Mouse (Mus musculus) ES-Bruce4 (cell line): ENCODE data around the gene Mmp21. TPM values are rescaled to one million over a fixed set of nuclear protein-coding genes. Genes with fewer than 3 reads are reported as not detected.
A peak's percentile ranks its signal among the peaks of the same experiment; 100 is the strongest.

Experiments
- H3K27ac ChIP-seq: 2 replicates; pipeline ENCODE4 v1.5.1; 2012; ENCODE audit warnings: low read length, inconsistent platforms; ENCODE audit not compliant: insufficient read depth
- H3K27me3 ChIP-seq: 2 replicates; pipeline ENCODE4 v1.6.1; 2012; ENCODE audit warnings: mild to moderate bottlenecking, low read length, inconsistent platforms; ENCODE audit not compliant: control insufficient read depth, poor library complexity, insufficient read depth, severe bottlenecking
- H3K36me3 ChIP-seq: 2 replicates; pipeline ENCODE4 v1.6.1; 2012; ENCODE audit warnings: inconsistent platforms, mild to moderate bottlenecking, low read length, moderate library complexity; ENCODE audit not compliant: control insufficient read depth, poor library complexity, insufficient read depth, severe bottlenecking
- H3K4me1 ChIP-seq: one replicate; pipeline ENCODE4 v1.8.1; 2011; ENCODE audit warnings: low read length; ENCODE audit not compliant: control insufficient read depth, insufficient read depth
- H3K4me3 ChIP-seq: 2 replicates; pipeline ENCODE4 v1.5.1; 2011; ENCODE audit warnings: low read depth, mild to moderate bottlenecking, low read length
- H3K9ac ChIP-seq: 2 replicates; pipeline ENCODE4 v1.6.1; 2012; ENCODE audit warnings: low read depth, mild to moderate bottlenecking, inconsistent platforms; ENCODE audit not compliant: poor library complexity, severe bottlenecking
- H3K9me3 ChIP-seq: replicated peaks from 2 replicates; pipeline ENCODE4 v1.6.1; 2012; ENCODE audit warnings: mild to moderate bottlenecking, low read length, inconsistent platforms; ENCODE audit not compliant: control insufficient read depth, poor library complexity, insufficient read depth, severe bottlenecking
- CTCF ChIP-seq: IDR thresholded peaks from one replicate; pipeline ENCODE4 v1.8.1; 2011; ENCODE audit warnings: low read depth, low read length
- EP300 ChIP-seq: IDR thresholded peaks from 2 replicates; pipeline ENCODE4 v1.6.1; 2011; ENCODE audit warnings: low read depth, low read length; ENCODE audit not compliant: insufficient read depth
- POLR2A ChIP-seq: IDR thresholded peaks from one replicate; pipeline ENCODE4 v1.8.1; 2011; ENCODE audit warnings: low read length; ENCODE audit not compliant: insufficient read depth
- polyA plus RNA-seq: library from polyadenylated mRNA; stranded (reverse); fragments of >200 nt; gene quantifications from 2 replicates; pipeline ENCODE4 v1.2.4, GENCODE M21; 2011; ENCODE audit warnings: low read depth; ENCODE audit not compliant: missing spikeins, insufficient read depth, insufficient read length

The Mmp21 gene
- polyA plus RNA-seq, 1 experiment, result not detected

- TF ChIP-seq CTCF (no peak), POLR2A (no peak), EP300 (no peak)
Measured at GRCm38 (mm10) chr7:133678716-133679115, 1.1 kb downstream of the Mmp21 start.

GRCm38 (mm10) chr7:133676002-133676401, 3.9 kb downstream of the Mmp21 start:
- H3K4me3 ChIP-seq, result 0 out of 2 replicates have a peak overlapping the region, but pooled peaks have one; percentile 12
- H3K36me3 ChIP-seq, result peaks cover 12% of the 10 kb centered on the region
- TF ChIP-seq CTCF, result peak; percentile 59
- TF ChIP-seq EP300, result no peak
- no peak for TF ChIP-seq POLR2A
- no peak overlapping the region for H3K27ac ChIP-seq
- H3K9ac ChIP-seq, result no peak overlapping the region
- no peaks in the 10 kb centered on the region for H3K4me1 ChIP-seq
- H3K27me3 ChIP-seq, result no peaks in the 10 kb centered on the region
- no peaks in the 10 kb centered on the region for H3K9me3 ChIP-seq

More at GRCm38 (mm10) chr7:133678716-133679115, 1.1 kb downstream of the Mmp21 start:
- Histone ChIP-seq H3K27ac (no peak overlapping the region), H3K4me1 (no peaks in the 10 kb centered on the region), H3K27me3 (no peaks in the 10 kb centered on the region), H3K4me3 (no peak overlapping the region), H3K36me3 (no peaks in the 10 kb centered on the region), H3K9ac (no peak overlapping the region), H3K9me3 (no peaks in the 10 kb centered on the region)

- TF ChIP-seq POLR2A, result no peak
- TF ChIP-seq EP300, result no peak
- TF ChIP-seq CTCF, result no peak
- no peaks in the 10 kb centered on the region for H3K9me3 ChIP-seq
- no peaks in the 10 kb centered on the region for H3K27me3 ChIP-seq
- no peak overlapping the region for H3K9ac ChIP-seq
- no peaks in the 10 kb centered on the region for H3K4me1 ChIP-seq
- H3K27ac ChIP-seq, result no peak overlapping the region
- peaks cover 42% of the 10 kb centered on the region for H3K36me3 ChIP-seq
- no peak overlapping the region for H3K4me3 ChIP-seq
Measured at GRCm38 (mm10) chr7:133670846-133671245, 9.0 kb downstream of the Mmp21 start.

- H3K27ac ChIP-seq, result no peak overlapping the region
- TF ChIP-seq EP300 (no peak), POLR2A (no peak), CTCF (no peak)
- peaks cover 47% of the 10 kb centered on the region for H3K36me3 ChIP-seq
- H3K4me3 ChIP-seq, result no peak overlapping the region
- H3K27me3 ChIP-seq, result no peaks in the 10 kb centered on the region
- H3K9me3 ChIP-seq, result no peaks in the 10 kb centered on the region
- H3K9ac ChIP-seq, result no peak overlapping the region
- no peaks in the 10 kb centered on the region for H3K4me1 ChIP-seq
Measured at GRCm38 (mm10) chr7:133669946-133670345, 9.9 kb downstream of the Mmp21 start.

- no peak for TF ChIP-seq EP300
- peak; percentile 4 for TF ChIP-seq CTCF
- H3K9ac ChIP-seq, result no peak overlapping the region
- H3K4me3 ChIP-seq, result no peak overlapping the region
- H3K9me3 ChIP-seq, result no peaks in the 10 kb centered on the region
- peaks cover 56% of the 10 kb centered on the region for H3K36me3 ChIP-seq
- H3K4me1 ChIP-seq, result no peaks in the 10 kb centered on the region
- H3K27ac ChIP-seq, result no peak overlapping the region
- H3K27me3 ChIP-seq, result no peaks in the 10 kb centered on the region
Measured at GRCm38 (mm10) chr7:133669071-133669470, 10.8 kb downstream of the Mmp21 start.

GRCm38 (mm10) chr7:133662467-133662866, 17.4 kb downstream of the Mmp21 start:
- H3K4me1 ChIP-seq, result no peaks in the 10 kb centered on the region
- H3K9me3 ChIP-seq, result no peaks in the 10 kb centered on the region
- H3K27ac ChIP-seq, result no peak overlapping the region
- peaks cover 80% of the 10 kb centered on the region for H3K36me3 ChIP-seq
- H3K4me3 ChIP-seq, result no peak overlapping the region
- TF ChIP-seq POLR2A (no peak), CTCF (no peak), EP300 (no peak)
- no peaks in the 10 kb centered on the region for H3K27me3 ChIP-seq
- H3K9ac ChIP-seq, result no peak overlapping the region
